Mouse (Mus musculus) ES-E14 (cell line): ENCODE measurements around the gene Trafd1.

Experiments
- HCFC1 ChIP-seq: IDR thresholded peaks from 2 replicates; pipeline ENCODE4 v1.6.1; 2012; ENCODE audit warnings: low read length, inconsistent platforms, borderline replicate concordance; ENCODE audit not compliant: insufficient read depth
- MAFK ChIP-seq: IDR thresholded peaks from 2 replicates; pipeline ENCODE4 v1.6.1; 2014; ENCODE audit warnings: mild to moderate bottlenecking, low read depth, low read length, inconsistent platforms; ENCODE audit not compliant: insufficient read depth
- ZC3H11A ChIP-seq: IDR thresholded peaks from 2 replicates; pipeline ENCODE4 v1.6.1; 2012; ENCODE audit warnings: low read depth, mild to moderate bottlenecking, inconsistent platforms, low read length, borderline replicate concordance

DNA sequence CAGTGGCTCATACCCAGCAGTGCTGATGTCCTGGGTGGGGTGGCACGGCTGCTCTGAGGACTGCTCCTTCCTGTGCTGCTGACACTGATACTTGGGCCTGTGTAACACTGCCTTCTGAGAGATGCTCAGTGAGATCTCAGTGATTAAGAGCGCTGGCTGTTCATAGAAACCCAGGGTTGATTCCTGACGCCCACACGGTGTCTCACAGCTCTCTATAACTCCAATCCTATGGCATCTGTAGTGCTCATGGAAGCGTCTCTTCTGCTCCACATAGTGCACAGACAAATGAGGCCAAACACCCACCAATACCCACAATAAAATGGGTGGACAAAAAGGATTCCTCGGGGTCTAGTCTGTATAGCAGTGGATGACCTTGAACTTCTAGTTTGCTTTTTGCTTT is 37.4 kb upstream of the Trafd1 start:
- TF ChIP-seq MAFK: no peak
- TF ChIP-seq ZC3H11A: no peak
- no peak for TF ChIP-seq HCFC1
